Mouse (Mus musculus) embryo, embryonic 10.5 days (tissue): ENCODE measurements around the gene Gnaq.
"Not testable (repeated sequence)": the region's sequence is repeated elsewhere in the genome, so short reads cannot be mapped to it uniquely, and the experiment has no call there.

Experiments
- DNase-seq: peaks from one replicate; pipeline ENCODE4 v3.0.0-alpha.2; 2015; ENCODE audit warnings: low spot score

Gnaq gene

GRCm38 (mm10) chr19:16132791-16132864, at the start of gene Gnaq:
TSS of gene Gnaq (plus strand) at chr19:16132831.
- no peak for DNase-seq

GRCm38 (mm10) chr19:16083981-16084630, 48.5 kb upstream of the Gnaq start:
- DNase-seq, result not testable (repeated sequence)

- no peak for DNase-seq
These were observed 47.4 kb upstream of the Gnaq start for GRCm38 (mm10) chr19:16085248-16085647.

GRCm38 (mm10) chr19:16086154-16086553, 46.5 kb upstream of the Gnaq start:
- no peak for DNase-seq

GRCm38 (mm10) chr19:16086581-16086980, 46.0 kb upstream of the Gnaq start:
- no peak for DNase-seq

- DNase-seq, result no peak
These were observed 45.2 kb upstream of the Gnaq start for GRCm38 (mm10) chr19:16087391-16087790.

- no peak for DNase-seq
These were observed 39.0 kb upstream of the Gnaq start for GRCm38 (mm10) chr19:16093616-16094015.

GRCm38 (mm10) chr19:16109901-16110300, 22.7 kb upstream of the Gnaq start:
- no peak for DNase-seq

- no peak for DNase-seq
These were observed 22.0 kb upstream of the Gnaq start for GRCm38 (mm10) chr19:16110670-16111069.

GRCm38 (mm10) chr19:16113295-16113694, 19.3 kb upstream of the Gnaq start:
- DNase-seq, result no peak

GRCm38 (mm10) chr19:16118421-16118820, 14.2 kb upstream of the Gnaq start:
- DNase-seq, result no peak

GRCm38 (mm10) chr19:16121301-16121700, 11.3 kb upstream of the Gnaq start:
- no peak for DNase-seq

GRCm38 (mm10) chr19:16128715-16129114, 3.9 kb upstream of the Gnaq start:
- peak; percentile 36 for DNase-seq

GRCm38 (mm10) chr19:16129171-16129570, 3.5 kb upstream of the Gnaq start:
- DNase-seq, result no peak

- DNase-seq, result no peak
These were observed 2.2 kb upstream of the Gnaq start for GRCm38 (mm10) chr19:16130476-16130875.

- DNase-seq, result no peak
These were observed 800 bp upstream of the Gnaq start for GRCm38 (mm10) chr19:16131831-16132230.

GRCm38 (mm10) chr19:16132340-16132790, 266 bp upstream of the Gnaq start:
- DNase-seq, result peak; percentile 92

- DNase-seq, result peak; percentile 70
These were observed 462 bp downstream of the Gnaq start for GRCm38 (mm10) chr19:16132865-16133720.

GRCm38 (mm10) chr19:16133721-16134570, 1.3 kb downstream of the Gnaq start:
- DNase-seq, result no peak

- no peak for DNase-seq
These were observed 5.5 kb downstream of the Gnaq start for GRCm38 (mm10) chr19:16138064-16138580.

- DNase-seq, result no peak
These were observed 8.1 kb downstream of the Gnaq start for GRCm38 (mm10) chr19:16140710-16141109.

GRCm38 (mm10) chr19:16141857-16142256, 9.2 kb downstream of the Gnaq start:
- DNase-seq, result no peak

- no peak for DNase-seq
These were observed 10.4 kb downstream of the Gnaq start for GRCm38 (mm10) chr19:16142990-16143389.
